Mouse (Mus musculus) kidney, adult 18-20 months (tissue): ENCODE measurements around the gene Edem1.
A peak's percentile ranks its signal among the peaks of the same experiment; 100 is the strongest.
"Not testable (repeated sequence)": the region's sequence is repeated elsewhere in the genome, so short reads cannot be mapped to it uniquely, and the experiment has no call there.

Experiments used
- DNase-seq: peaks from one replicate; pipeline ENCODE4 v3.0.0; 2021

Gene Edem1

DNA sequence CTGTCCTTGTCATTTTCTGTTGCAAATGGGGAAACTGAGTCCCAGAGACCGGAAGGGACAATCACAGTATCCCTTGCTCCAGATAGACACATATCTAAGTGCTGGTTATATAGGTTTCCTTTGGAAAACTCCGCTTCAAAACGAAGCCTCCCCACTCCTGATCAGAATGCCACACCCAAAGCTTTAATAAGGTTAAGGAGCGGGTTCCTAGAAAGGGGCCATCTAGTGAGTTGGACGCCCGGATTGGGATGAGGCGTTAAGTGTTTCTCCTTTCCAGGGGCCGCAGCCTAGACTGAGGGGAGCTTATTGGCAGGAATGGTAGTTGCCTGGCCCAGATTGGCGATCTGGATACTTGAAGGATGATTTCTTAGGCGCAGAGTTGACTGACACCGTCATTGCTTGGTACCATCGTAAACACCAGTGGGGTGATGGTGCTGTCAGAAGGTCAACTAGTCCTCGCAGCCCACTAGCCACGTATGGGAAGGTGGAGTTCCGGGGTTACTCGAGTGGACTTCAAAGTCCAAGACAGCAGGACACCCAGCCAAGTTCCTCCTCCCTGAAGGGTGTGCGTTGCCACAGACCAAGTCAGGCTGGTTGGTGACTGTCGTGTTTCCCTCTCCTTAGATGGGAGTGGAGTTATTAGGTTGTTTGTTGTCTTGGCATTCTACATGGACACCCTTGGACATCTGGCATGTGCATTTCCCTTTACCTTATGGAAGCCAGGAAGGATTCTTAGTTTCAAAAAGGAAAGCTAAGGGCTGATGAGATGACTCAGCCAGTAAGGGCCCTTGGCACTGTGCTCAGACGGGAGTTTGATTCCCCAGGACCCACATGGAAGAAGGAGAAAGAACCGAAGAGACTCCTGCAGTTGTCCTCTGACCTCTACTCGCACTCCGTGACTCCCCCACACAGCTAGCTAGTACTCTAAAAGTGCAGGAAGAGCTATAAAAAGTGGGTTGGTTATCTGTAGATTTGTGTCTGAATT lies 1.2 kb downstream of the Edem1 start:
- peak; percentile 65 for DNase-seq

DNA sequence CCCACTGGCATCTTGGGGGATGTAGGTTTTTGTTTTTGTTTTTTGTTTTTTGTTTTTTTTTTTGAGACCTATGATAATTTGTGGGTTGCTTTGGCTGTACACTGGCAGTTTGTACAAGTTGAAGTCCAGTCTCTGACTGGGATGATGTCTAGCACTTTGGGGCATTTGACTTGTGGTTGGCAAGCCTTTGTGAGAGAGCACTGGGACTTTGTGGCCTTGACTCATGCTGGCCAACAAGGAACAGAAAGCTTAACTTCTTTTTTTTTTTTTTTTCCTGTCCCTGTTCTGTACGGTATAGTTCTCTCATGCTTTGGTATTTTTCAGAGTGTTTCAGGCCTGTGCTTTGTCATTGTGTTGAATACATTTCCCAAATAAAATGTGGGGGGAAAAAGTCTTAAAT lies 3.7 kb downstream of the Edem1 start:
- no peak for DNase-seq

DNA sequence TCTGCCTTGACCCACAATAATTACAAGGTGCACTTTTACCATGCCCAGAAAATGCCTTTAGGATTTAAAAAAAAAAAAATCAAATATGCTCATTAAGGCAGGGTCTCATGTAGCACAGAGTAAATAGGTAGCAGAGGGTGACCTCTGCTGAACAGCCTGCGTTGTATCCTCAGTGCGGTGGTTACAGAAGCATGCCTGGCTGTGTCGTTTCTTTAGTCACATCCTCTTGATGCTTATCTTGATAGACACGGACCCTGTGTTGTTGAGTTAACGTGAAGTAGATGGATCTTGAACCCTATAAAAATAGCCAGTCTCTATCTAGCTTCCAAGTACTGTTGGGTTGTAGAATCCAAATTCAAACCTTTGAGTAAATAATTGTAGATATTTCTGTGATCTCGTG lies 4.5 kb downstream of the Edem1 start:
- no peak for DNase-seq

DNA sequence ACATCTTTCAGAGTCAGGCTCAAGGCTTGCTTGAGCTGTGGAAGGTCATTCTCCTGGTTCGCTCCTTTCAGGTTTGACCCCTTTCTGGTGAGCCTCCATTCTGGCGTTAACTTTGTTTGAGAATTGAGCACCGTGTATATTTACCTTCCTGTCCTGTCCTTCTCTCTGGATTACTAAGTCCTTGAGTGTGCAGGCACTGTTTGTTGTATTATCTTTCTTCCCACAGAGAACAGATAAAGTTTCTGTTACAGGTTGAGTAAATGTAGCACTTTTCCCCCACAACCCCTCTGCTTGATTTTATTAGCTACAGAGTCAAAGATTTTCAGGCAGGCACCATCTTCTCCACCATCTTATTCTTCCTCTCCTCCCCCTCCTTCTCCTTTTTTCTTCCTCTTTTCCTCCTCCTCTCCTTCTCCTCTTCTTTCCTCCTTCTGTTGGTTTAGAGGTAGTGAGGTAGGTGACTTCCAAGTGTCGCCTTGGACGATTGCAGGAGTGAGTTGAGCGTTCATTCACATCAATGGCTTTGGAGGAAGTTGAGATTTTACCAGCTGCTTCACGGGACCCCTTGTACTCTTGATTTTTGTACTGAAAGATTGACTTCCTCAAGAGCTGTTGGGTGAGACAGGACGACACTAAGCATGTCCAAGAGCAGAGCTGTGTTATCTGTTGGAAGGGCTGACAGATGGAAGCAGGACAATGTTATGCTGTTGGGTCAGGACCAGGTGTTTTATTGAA lies 5.7 kb downstream of the Edem1 start:
- DNase-seq, result no peak

DNA sequence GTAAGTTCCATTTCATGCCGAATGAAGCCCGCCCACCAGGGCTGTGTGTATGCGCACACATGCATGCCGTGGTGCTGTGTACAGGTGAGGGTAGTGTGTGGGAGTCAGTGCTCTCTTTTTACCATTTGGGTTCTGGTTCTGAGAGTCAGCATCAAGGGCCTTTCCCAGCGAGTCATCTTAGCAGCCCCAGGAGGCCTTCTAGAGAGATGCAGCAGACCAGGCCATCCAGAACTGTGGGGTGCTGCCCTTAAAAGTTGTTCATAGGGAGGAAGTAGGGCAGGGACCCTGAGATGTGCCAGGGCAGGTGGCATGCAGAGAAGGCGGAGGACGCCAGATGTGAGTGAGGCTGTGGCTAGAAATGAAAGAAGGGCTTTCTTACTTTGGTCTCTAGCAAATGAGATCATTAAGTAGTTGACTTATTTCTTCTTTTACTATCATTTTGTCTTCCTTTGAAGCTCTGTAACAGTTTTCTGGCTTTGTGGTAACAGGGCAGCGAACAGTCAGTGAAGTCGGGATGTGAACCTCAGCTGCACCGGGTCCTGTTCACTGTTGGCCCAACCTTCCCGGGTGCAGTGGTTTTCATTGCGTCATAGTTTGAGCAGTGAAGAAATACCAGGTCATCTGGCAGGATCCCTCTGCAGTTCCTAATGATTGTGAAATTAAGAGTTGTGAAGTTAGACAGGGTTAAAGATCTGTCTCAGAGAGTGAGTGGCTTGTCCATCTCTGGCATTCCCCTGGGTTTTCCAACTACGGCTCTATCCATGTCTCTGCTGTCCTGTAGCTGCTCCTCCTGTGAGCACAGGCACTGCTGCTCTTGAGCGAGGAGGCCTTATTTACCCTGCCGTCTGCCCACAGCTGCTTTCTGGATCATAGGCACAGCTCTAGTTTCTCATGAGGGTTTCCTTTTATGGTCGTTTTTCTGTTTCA lies 7.6 kb downstream of the Edem1 start:
- no peak for DNase-seq

DNA sequence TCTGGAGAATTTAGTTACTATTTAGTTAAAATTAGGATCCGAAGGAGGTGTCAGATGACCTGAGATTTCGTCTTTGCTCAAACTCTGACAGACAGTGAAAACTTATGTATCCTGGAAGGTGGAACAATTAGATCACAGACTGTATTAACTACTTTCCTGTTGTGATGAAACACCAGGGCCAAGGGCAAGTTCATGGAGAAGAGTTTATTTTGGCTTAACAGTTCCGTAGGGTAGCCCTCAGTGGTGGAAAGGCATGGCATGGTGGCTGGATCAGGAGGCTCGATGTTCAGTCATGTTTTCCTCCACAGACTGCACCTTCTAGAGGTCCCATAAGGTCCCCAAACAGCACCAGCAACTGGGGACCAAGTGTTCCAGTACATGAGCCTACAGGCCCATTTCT lies 8.6 kb downstream of the Edem1 start:
- no peak for DNase-seq

DNA sequence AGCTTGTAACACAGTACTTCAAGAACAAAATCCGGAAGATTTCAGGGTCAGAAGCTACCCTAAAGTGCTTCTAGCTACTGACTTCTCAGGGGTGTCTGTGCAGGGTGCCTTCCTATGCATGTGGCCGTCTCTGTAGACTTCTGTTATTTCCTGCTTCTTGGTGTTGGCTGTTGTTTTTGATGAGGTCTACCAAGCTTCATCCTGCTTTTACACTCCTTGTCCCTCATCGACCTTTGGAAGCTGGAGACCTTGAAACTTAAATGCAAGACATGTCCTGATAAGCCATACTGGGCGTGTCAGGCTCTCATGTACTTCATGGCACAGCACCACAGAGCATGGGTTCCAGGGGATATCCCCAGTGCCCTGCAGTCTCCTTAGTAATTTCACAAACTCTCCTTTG lies 9.5 kb downstream of the Edem1 start:
- no peak for DNase-seq

DNA sequence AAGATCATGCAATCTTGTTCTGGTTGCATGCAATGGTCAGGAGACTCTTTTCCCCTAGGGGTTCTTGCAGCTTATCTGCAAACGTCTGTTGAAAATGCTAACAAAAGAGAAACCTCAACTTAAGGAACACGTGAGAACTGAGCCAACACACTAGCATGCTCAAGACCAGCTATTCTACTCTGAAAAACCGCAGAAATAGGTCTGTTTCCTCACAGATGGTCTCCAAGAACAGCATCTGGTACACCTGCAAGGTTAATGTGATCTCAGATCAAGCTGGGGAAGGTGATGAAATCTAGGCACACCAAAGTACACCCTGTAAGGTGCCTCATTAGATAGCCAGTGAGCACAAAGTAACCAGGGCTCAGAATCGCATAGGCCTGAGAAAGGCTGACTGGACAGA lies 11.0 kb downstream of the Edem1 start:
- DNase-seq, result no peak

DNA sequence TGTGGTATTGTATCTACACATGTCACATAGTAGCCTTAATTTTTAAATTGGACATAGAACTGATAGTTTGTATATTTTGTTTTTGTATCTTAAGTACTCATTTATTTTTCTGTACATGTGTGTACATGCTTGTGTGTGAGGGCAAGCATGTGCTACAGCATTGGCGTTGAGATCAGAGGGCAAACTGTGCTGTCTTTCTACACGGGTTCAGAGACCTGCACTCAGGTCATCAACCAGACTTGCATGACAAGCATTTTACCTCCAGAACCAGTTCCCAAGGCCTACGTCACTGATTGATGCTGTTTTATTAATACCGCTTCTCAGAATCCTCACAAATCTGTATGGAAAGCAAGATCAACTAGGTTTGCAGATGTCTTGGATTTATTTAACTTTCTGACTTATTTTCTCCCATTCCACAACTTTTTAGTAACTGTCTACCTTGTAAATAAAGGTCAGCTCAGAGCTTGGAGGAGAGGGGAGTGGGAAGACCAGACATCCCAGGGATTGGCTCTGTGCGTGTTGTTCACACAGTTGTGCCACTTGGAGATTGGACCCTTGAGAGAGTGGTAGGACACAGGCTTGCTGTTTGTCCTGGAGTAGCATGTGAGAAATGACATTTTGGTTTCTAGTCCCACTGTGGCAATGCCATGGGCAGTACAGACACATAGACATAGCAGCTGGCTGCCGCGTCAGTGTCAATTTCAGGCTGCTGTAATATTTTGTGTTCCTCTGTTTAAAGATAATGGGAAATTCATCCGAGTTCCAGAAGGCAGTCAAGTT lies 12.6 kb downstream of the Edem1 start:
- no peak for DNase-seq

DNA sequence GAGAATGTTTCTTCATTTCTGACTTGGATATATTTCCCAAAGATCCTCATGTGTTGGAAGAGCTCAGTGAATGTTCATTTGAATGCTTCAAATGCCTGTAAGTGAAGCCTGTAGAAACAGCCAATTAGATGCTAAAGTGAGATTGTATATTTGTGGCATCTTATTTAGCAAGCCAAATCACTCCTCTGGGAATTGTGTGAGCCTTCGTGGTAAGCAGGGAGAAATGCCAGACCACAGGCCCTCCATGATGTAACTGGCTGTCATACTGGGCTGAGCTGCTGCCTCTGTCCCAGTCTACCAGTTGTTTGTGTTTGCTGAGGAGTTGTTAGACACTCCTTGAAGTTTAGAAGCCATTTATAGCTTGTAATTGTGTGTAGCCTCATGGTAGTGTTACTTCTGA lies 15.2 kb downstream of the Edem1 start:
- DNase-seq, result no peak

DNA sequence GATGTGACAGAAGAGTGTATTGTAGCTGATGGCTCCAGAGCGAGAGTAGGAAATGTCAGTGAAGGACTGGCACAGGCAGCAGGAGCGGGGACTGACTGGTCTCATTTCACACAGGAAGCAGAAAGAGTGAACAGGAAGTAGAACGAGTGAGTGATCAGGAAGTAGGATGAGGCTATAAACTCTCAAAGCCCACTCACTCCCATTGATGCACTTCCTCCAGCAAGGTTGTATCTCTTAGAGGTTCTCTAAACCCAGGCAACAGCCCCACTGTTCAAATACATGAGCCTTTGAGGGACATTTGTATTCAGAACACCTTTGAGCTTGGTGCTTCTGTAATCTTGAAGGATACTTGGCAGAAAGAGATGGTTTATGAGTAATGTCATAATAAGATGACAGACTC lies 15.7 kb downstream of the Edem1 start:
- no peak for DNase-seq

DNA sequence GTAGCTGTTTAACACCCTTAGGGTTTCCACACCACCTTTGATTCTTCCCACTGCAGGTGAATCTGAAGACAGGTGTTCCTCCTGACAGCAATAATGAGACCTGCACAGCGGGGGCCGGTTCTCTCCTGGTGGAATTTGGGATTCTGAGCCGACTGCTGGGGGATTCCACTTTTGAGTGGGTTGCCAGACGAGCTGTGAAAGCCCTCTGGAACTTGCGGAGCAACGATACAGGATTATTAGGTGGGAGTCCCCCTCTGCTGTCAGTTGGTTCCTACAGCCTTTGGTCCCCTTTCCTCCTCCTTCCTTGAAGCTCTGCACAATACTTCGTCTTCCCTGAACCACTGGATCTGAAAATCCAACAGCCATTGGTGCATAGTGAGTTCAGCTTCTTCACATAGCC lies 16.3 kb downstream of the Edem1 start:
- no peak for DNase-seq

DNA sequence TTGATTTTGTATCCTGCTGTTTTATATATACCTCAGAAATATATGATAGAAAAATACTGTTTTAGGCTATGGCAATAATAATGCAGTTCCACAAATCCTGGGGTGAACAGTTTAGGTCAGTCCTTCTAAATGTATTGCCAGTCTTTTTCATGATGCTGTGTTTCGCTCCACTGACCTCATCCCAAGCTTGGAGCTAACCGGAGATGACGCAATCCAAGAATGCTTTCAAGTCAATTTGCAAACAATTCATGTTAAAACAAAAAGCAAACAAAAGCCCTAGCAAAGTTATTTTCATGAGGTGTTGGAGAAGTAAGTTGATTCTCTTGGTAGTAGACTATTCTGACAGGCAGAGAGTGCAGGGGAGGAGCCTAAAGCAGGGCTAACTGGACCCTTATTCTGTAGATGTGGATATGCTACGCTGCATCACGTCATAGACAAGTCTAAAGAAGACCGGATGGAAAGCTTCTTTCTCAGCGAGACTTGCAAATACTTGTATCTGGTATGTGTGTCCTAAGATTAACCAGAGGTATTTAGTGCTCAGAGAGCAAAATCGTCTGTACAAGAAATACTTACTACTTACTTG lies 23.7 kb downstream of the Edem1 start:
- no peak for DNase-seq

DNA sequence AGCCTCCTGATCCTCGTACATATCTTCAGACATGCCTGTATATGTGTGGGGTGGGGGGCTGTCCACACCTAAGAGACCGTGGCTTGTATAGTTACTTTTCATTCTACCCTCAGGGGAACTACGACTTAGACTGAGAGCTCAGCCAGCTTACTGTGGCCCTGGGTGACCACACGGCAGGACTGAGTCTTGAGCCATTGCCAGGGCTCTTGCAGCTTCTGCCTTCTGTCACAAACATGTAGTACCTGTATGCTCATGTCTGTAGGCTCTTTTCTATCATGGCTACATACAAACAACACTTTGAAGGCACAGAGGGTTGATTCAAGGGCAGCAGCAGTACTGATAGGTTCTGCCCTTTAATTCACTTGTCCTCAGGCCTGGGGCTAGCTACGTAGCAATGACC lies 24.5 kb downstream of the Edem1 start:
- DNase-seq, result no peak

DNA sequence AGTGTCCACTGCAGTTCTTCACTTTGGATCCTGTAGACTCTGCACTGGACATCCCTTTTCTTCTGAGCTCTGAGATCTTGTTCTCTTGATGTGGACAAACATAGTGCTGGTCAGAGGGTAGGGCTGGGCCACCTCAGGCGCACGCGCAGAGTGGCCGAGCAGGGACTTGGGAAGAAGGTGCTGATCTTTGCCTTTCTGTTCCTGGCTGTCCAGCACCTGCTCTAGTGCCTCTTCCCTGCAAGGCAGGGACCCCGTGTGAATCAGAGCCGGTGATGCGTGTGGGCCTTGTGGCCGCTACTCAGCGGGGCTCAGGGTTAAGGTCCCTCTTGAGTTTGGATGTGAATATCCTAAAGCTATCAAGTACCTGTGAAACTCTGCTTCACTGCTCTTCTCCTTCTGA lies 30.1 kb downstream of the Edem1 start:
- DNase-seq, result no peak

DNA sequence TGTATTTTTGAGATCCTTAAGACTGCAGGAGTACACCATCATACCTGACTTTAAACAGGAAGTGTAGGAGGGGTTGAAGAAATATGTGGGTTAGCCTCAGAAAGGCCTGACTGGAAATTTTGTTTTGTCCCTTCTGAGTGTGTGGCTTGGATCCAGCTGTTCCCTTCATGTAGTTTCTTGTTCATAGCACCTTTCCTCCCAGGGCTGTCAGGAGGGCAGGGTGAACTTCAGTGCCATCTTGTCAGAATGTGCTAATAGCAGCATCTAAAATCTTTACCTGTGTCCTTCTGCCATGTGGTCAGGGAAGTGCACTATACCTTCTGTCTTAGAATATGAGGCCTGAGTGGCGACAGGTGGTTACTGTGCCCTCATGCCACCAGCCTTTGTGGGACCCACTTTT lies 32.8 kb downstream of the Edem1 start:
- DNase-seq, result no peak

DNA sequence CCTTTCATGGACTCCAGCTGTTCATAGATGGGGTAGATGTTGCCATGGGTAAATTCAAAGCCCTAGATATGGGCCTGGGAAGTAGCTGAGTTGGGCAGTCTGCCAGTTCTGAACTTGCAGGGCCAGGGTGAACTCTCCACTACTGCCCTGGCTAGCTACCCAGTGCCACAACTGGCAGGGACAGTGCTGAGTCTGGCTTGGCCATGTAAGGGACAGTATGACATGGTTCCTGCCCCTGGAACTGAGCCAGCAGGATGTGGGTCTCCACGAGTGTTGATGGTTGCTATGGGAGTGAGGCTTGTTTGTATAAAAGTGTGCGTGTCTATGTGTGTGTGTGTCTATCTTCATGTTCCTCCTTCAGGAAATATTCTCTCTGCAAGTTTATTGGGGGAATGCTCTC lies 34.1 kb downstream of the Edem1 start:
- no peak for DNase-seq

DNA sequence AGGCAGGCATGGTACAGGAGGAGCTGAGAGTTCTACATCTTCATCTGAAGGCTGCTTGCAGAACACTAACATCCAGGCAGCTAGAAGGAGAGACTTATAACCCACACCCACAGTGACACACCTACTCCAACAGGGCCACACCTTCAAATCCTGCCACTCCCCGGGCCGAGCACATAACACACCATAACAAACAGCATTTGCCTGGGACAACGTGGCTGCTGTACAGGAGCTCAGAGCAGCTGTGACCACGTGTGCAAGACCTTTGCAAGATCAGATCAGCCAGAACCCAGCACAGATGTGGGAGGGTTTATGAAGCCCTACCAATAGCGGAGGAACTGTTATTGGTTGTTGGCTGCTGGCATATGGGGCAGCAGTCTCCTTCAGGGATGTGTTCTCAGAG lies 37.9 kb downstream of the Edem1 start:
- no peak for DNase-seq

DNA sequence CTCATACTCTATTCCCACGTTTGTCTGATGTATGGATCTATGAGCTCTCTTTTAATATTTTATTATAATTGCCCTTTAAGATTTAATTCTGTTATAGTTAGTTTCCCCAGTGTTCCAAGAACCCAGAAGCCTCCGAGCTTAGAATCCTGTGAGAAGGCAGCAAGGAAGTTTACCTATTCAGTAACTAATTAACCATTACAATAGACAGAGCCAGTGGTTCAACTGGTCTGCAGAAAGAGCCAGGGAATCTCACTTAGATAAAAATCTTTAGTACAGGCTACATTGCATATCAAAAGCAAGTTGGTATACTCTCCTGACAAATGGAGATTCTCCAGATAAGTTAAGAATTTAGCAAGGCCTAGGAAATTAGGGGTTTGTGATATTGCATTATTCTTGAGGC lies 40.6 kb downstream of the Edem1 start:
- DNase-seq, result not testable (repeated sequence)

DNA sequence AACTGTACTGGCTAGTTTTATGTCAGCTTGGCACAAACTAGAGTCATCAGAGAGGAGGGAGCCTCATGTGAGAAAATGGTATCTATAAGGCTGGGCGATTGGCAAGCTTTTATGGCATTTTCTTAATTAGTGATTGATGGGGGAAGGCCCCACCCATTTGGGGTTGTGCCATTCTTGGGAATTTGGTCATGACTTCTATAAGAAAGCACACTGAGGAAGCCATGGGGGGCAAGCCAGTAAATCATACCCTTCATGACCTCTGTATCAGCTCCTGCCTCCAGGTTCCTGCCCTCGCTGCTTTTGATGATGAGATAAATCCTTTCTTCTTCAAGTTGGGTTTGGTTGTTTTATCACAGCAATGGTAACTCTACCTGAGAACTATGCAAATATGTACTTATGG lies 42.0 kb downstream of the Edem1 start:
- DNase-seq, result no peak

DNA sequence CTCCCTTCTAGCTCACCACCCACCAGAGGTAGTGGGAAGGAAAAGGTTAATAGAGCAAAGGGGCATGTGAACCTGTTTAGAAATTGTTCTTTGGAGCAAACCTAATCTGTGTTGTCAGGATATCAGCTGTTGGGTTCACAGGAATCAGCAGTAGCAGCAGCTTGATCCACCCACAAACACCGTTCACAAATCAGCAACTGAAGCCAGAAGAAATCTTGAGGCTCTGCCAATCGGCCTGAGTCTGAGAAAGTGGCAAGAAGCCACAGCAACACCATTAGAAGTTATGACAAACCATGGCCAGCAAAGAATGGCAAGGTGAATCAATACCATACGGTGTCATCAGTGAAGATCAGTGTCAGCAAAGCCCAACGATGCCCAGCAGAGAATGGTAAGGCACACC lies 42.8 kb downstream of the Edem1 start:
- no peak for DNase-seq

DNA sequence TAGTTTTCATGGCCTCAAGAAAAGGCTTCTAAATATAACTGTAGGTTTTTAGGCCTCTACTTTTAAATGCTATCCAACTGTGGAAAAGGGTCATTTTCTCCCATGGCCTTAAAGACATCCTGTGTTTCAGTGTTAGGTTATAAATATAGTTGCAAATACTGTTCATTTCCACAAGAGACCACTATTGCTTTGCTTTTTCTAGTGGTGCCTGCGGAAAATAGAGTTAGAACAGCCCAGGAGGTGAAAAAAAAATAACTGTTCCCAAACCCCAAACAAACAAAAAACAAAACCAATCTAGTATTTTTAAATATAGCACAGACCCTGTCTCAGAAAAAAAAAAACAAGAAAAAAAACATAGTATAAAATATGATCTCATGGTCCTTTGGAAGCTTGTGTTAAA lies 46.9 kb downstream of the Edem1 start:
- no peak for DNase-seq
